Mouse (Mus musculus) myocyte (in vitro differentiated cells): ENCODE results near the gene Dntt.

ENCODE experiments used
- MAX ChIP-seq: IDR thresholded peaks from one replicate; pipeline ENCODE4 v1.6.1; 2011; ENCODE audit warnings: low read depth, mild to moderate bottlenecking, control low read depth
- REST ChIP-seq: IDR thresholded peaks from one replicate; pipeline ENCODE4 v1.6.1; 2011; ENCODE audit warnings: mild to moderate bottlenecking, control low read depth, moderate library complexity; ENCODE audit not compliant: insufficient read depth, insufficient read length
- USF1 ChIP-seq: IDR thresholded peaks from one replicate; pipeline ENCODE4 v1.6.1; 2011; ENCODE audit warnings: low read depth, mild to moderate bottlenecking, control low read depth, moderate library complexity

DNA sequence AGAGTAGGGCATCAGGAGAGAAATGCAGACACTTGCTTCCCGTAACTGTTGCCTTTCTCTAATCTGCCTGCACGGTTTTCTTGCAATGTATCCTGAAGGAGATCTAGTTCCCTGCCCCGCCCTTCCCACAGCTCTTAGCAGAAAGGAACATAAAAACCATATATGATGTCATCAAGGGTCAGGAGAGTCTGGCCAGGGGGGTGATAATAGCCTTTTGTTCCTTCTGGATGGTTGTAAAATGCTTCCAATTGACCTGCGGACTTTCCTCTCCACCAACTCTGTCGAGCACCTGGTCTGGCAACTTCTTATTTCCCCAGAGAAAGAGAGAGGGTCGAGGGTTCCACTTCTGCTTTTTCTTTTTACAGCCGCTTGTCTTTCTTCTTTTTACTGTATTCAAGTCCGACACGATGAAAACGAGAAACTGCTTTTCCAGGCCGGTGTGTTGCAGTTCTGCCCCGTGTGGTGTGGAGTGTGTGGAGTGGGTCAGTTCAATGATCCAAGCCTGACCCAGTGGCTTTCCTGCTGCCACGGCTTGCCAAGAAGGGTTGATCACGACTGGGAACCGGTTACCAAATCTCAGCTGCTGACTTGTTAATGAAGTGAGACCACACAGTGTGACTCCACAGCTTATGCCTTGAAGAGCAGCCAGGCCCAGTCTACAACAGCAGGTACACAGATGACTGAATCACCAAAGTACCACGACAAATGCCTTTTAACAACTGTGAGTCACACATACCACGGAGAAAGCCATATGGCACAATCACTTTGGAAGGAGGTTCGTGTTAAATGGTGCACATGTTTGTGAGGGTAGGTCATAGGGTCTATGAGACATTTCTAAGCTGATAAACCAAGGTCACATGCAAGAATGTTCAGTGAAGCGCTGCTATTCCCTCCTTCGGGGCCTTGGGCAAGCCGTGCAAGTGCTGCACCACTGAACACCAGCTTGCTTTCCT is 33.4 kb upstream of the Dntt start:
- TF ChIP-seq MAX, result no peak
- TF ChIP-seq USF1, result no peak
- no peak for TF ChIP-seq REST
